Mouse (Mus musculus) natural killer cell, adult 2 months (primary cell): ENCODE measurements around the gene 4933428G20Rik.

Experiments used
- DNase-seq, 2 experiments: peaks; one replicate each; pipeline ENCODE4 v3.0.0; 2022; ENCODE audit warnings: low spot score in 2 of 2

4933428G20Rik gene

DNA sequence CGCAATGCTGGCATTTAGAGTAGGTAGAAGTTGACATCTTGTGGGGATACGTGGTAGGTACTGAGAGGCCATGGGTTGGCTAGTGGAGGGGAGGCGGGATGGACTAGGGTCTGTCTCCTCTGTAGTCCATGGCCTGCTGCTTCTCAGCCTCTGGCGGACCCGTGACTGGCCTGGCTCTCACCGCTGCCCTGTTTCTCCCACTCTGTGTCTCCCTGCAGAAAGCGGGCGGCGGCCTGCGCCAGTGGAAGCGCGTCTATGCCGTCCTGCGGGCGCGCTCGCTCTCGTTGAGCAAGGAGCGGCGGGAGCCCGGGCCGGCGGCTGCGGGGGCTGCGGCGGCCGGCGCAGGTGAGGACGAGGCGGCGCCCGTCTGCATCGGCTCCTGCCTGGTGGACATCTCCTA lies 37.0 kb downstream of the 4933428G20Rik start:
- no peak for DNase-seq

DNA sequence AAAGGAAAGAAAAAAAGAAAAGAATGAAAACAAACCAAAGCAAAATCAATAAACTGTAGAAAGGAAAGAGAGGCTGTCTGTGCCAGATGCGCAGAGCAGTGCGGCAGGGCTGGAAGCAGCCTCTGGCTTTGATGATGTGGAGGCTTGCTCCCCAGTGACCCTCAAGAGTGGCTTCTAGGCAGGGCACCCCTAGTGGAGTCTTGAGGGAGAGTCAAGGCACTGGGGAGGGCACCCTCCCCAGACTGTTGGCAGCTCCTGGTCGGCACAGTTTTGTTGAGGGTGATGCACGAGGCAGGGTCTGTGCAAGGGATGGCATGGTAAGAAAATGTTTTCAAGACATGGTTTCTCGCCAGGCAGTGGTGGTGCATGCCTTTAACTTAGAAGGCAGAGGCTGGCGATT lies 37.6 kb downstream of the 4933428G20Rik start:
- no peak for DNase-seq

DNA sequence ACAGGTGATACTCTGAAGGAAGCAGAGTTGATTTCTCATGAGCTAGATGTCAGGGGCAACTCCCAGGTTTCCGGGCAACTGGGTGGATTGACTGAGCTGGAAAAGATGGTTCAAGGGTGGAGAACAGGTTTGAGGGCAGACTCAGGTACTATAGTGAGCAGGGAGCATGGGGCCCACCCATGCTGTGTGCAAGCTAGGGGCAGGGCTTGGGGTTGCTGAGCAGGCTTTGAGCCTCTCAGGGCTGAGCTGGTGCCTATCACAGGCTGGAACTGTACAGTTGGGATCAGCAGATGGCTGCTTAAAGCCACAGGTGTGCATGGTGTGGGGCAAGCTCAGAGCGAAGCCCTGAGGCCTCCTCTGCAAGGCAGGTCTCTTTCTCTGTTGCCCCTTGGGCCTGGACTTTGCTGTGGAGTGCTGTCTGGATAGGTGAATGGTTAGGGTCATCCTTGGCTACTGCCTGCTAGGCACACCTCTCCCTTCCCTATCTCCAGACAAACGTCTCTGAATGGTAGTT lies 38.8 kb downstream of the 4933428G20Rik start:
- no peak for DNase-seq

DNA sequence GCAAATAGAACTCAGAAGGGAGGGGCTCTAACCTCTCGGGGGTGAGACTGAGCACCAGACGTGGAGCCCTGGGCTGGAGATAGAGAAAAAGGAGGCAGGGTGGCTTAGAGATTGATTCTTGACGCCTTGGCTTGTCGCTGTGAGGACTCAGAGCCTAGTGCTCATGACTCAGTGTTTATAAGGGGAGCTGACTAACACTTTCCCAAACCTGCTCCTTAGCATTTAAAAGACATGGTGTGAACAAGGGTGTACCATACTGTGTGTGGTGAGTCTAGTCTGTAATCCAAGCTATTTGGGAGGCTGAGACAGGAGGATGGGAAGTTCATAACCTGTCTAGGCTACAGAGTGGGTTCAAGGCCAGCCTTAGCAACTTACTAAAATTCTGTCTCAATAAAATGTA lies 43.0 kb downstream of the 4933428G20Rik start:
- DNase-seq: no peak

DNA sequence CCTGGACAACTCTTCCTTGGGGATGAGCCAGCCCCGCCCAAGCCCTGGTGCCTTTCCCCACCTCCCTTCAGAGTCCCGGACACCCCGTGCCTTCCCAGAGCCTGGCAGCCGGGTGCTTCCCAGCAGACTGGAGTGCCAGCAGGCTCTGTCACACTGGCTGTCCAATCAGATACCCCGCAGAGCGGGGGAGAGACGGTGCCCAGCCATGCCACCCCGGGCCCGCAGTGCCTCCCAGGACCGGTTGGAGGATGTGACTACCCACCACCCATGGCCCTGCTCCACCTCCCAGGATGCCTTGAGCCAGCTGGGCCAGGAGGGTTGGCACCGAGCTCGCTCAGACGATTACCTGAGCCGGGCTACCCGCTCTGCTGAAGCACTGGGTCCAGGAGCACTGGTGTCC lies 48.5 kb downstream of the 4933428G20Rik start:
- DNase-seq: no peak

DNA sequence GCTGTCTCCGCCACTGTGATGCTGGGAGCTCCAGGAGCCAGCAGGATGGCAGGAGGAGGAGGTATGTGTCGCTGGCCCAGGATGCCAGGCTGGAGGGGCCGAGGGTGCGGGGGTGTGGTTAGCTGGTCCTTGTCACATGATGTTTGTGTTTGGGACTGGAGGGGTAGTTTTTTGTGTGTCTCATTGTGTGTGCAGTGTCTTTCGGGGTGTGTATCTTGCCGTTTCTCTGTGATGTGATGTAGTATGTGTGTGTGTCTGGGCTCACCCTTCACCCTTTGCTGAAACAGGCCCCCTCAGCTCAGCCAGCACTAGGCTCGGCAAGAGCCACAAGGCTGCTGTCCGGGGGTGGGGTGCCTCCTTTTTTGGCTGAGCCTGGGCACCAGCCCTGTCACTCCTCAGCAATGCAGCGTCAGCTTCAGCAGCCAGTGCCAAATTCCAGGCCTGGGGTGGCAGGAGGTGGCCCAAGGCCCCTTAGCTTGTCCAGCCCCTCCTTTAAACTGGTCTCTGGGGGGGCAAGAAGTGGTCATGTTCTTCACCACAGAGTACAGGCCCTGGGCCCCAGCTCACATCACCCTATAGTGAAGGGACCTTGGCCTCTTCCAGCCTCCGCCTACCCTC lies 49.7 kb downstream of the 4933428G20Rik start:
- DNase-seq: no peak

DNA sequence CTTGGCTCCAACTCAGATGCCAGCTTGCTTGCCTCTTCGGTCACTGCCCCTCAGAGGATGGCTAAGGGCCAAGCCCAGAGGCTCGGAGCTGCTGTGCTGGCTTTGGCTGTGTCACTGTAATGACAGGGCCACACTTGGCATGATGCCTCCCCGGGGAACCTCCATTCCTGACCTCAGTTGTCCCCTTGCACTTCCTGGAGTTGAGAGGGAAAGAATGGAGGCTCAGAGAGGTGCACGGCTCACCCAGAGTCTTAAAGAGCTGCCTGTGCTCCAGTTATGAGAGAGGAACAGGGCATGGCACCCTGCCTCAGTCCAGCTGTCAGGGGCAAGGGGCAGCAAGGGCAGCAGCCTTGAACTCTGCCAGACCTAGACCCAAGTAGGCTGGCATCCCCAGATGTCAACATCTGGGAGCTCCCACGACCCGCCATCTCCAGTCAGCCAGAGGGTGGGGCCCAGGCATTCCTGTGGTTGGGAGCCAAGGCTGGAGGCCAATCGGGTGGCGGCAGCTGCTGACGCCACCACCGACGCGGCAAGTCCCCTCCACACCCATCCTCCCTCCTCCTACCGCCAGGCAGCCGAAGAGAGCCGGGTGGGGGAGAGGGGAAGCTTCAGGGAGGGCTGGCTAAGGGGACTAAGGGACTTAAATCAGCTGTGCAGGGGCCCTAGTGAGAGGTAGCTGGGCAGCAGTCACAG lies 50.4 kb downstream of the 4933428G20Rik start:
- DNase-seq: no peak

DNA sequence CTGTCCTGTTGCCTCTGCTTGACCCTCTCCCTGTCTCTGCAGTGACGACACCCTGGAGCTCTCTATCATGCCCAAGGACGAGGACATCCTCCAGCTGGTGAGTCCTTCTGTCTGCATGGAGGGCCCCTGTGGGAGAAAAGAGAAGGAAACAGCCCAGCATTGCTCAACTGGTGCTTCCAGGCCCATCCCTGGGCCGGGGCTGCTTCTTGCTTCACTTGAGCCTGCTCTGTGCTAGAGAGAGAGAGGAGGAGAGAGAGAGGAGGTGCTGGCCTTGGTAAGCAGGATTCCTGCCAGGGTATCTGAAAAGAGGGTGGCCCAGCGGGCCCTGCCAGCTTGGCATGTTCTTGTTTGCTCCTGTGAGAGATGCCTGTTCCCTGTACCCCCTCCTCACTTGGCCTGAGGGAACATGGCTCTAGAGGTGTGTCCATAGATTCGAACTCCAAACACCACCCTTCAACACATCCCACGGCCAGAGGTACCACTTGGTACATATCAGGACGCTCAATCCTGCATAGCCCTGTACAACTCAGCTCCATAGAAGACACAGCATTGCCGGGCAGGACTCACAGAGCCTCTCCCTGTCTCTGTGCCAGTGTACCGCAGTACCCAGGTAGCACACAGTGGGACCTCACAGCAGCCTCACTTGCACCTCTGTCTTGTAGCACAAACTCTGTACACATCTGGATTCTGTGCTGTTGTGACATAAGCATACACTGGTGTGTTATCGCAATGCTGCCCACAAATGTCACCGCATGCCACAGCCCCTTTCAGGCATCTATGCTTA lies 51.3 kb downstream of the 4933428G20Rik start:
- no peak for DNase-seq

DNA sequence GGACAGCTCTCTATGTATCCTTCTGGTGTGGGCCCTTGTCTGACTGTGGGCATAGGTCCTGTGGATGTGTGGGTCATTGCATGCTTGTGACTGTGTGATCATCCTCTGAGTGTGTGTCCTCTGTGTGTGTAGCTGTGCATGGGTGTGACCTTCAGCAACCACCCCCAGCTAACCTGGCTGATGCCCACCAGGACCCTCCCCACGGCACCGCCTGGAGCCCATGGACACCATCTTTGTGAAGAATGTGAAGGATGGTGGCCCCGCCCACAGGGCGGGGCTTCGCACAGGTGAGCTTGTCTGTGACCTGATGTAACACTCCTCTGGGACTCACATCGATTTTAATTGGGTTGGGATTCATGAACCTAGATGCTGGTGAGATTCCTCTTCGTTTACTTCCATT lies 52.2 kb downstream of the 4933428G20Rik start:
- no peak for DNase-seq

DNA sequence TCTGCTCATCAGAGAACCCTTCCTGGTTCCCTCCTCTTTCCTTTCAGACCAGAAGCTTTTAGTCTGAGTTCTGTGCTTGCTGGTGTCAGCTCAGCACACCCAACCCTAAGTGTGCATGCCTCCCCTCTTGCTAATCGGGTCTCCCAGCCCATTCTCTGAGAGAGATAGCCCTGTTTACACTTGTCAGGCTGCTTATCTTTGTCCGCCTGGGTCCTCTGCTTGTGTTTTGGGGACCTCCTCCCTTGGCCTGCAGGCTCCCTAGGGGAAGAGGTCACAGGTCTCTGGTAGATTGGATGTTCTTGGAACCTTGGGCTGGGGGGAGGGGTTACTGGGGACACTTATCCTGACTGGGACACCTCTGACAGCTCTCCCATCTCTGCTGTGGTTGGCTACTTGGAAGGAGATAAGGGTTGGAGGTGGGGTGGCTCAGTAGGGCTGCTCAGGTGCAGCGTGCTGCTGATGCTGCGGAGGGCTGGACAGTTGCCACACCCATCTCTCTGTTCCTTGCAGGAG lies 54.1 kb downstream of the 4933428G20Rik start:
- DNase-seq: no peak

DNA sequence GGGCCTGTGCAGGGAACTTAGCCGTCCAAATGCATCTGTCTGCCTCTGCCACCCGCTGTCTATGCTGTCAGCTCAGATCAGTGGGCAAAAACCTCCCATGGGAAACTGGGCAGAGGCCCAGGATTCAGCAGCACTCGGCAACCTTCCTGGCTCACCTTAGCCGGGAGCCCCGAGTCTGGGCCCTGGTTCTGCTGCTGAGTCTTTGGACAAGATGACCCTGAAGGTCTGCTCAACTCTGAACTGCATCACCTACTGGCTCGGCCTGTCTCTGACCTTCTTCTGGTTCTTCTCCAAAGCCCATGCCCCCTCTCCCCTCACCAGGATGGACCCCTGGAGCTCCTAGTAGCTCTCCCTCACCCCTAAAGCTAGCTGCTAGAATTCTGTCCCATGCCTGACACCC lies 54.5 kb downstream of the 4933428G20Rik start:
- DNase-seq: no peak

DNA sequence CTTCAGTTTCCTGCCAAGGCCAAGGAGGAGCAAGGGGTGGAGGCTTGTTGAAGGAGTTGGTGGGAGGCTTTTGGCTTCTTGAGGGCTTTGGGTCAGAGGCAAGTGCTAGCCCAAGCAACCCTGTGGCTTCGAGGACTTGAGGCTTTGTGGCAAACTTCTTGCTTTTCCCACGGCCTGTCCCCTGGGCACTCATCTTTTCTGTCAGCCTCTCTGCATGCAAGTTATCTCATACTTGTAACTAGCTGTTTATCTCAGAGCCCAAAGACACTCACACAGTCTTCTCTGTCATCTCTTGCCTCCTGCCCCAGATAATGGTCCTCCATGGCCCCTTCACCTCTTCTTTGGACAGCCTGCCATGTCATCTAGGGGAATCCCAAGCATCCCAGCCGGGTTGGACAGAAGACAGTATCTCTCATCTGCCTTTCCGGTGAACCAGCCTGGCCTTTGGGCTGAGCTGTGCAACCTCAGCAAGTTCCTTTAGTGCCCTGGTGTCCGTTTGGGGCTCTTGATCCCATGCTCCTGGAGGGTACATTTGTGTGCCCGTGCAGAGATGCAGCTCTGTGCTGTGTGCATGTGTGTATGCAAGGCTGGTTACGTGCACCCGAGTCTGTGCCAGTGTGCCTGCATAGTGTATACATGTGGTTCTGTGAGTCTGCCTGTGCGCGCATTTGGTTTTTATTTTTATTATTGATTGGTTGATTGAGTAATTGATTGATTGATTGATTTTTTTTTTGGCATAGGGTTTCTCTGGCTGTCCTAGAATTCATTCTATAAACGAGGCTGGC lies 57.1 kb downstream of the 4933428G20Rik start:
- no peak for DNase-seq

DNA sequence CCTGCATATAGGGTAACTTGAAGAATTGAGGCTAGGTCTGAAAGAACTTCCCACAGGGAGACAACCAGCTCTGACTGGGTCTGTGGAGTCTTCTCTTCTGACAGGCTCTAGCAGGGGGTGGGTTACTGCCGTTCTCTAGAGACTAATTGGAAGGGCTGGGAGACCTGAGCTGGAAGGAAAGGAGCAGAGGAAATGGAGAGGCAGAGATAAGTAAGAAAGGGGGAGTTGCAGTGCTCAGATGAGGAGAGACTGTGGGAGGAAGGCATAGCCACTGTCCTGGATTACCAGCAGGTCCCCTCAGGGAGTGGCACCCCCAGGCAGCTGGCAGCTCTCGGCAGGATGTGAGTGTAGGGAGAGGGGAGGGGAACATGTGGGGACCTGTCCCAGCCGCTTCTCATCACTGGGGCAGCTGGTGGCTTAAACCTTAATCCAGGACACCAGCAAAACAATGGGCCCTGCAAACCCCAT lies 58.4 kb downstream of the 4933428G20Rik start:
- no peak for DNase-seq

DNA sequence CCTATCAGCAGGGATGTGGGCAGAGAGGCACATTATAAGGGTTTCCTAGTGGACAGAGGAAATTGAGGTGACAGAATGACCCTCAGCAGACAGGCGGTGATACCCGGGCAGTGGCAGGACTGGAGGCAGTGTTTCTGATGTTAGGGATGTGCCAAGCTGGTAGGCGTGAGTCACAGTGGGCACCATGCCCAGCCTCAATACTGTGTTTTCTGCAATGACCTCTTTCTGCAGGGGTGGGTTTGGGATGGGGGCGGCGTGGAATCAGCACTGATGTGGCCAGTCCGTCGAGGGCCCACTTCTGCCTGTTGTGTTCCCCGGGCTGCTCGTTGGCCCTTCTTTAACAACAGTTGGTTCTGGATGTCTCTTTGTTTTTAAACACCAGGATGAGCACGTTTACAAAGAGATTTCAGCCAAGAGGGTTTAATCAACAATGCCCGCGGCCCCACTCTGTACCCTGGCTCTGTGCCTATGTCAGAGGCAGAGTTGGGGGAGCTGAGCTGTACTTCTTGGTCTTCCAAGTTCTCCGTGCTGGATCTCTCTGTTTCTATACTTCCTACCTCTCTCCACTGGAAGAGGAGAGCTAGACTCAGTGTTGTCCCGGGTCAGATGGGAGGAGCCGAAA lies 59.0 kb downstream of the 4933428G20Rik start:
- no peak for DNase-seq
